Mouse (Mus musculus) limb, embryonic 14.5 days (tissue): ENCODE data around the gene Taf11. TPM values are rescaled to one million over a fixed set of nuclear protein-coding genes. Genes with fewer than 3 reads are reported as not detected.

ENCODE experiments used
- ATAC-seq: fragments of 200-750 bp; cut with Nextera tagmentation; 2 replicates; pipeline ENCODE4 v1.8.0; 2017; ENCODE audit warnings: low read depth, moderate number of reproducible peaks, moderate TSS enrichment; ENCODE audit not compliant: low FRiP score
- DNase-seq: peaks from one replicate; pipeline ENCODE4 v3.0.0-alpha.2; 2015; ENCODE audit warnings: low spot score
- H3K27ac ChIP-seq: fragments of 300-500 bp; sonication (generic); replicated peaks from 2 replicates; pipeline ENCODE4 v1.5.1; 2014; ENCODE audit warnings: low read depth, mild to moderate bottlenecking, low read length, moderate library complexity, mixed read lengths
- H3K27me3 ChIP-seq: fragments of 300-500 bp; sonication (generic); 2 replicates; pipeline ENCODE4 v1.6.1; 2014; ENCODE audit warnings: low read length, mixed read lengths; ENCODE audit not compliant: control insufficient read depth, insufficient read depth
- H3K36me3 ChIP-seq: fragments of 300-500 bp; sonication (generic); 2 replicates; pipeline ENCODE4 v1.6.1; 2014; ENCODE audit warnings: mild to moderate bottlenecking, low read length, moderate library complexity, mixed read lengths; ENCODE audit not compliant: control insufficient read depth, insufficient read depth
- H3K4me1 ChIP-seq: fragments of 300-500 bp; sonication (generic); 2 replicates; pipeline ENCODE4 v1.6.1; 2014; ENCODE audit warnings: antibody characterized with exemption, low read length, mixed read lengths; ENCODE audit not compliant: control insufficient read depth, insufficient read depth
- H3K4me2 ChIP-seq: fragments of 300-500 bp; sonication (generic); replicated peaks from 2 replicates; pipeline ENCODE4 v1.6.1; 2014; ENCODE audit warnings: low read depth, mild to moderate bottlenecking, low read length, moderate library complexity; ENCODE audit not compliant: severe bottlenecking
- H3K4me3 ChIP-seq: fragments of 300-500 bp; sonication (generic); replicated peaks from 2 replicates; pipeline ENCODE4 v1.5.1; 2014; ENCODE audit warnings: low read length
- H3K9ac ChIP-seq: fragments of 300-500 bp; sonication (generic); 2 replicates; pipeline ENCODE4 v1.6.1; 2014; ENCODE audit warnings: mild to moderate bottlenecking, low read depth, low read length, moderate library complexity; ENCODE audit not compliant: severe bottlenecking
- H3K9me3 ChIP-seq: fragments of 300-500 bp; sonication (generic); 2 replicates; pipeline ENCODE4 v1.6.1; 2016; ENCODE audit warnings: low read length; ENCODE audit not compliant: control insufficient read depth
- POLR2A ChIP-seq: fragments of 200-500 bp; IDR thresholded peaks from 2 replicates; pipeline ENCODE4 v1.8.0; 2012; ENCODE audit warnings: inconsistent platforms, mild to moderate bottlenecking, moderate library complexity, borderline replicate concordance; ENCODE audit not compliant: insufficient read depth, insufficient read length; ENCODE audit errors: extremely low read depth
- WGBS: fragments of 180-500 bp; shearing (Covaris S2); extraction: QIAGEN DNeasy Blood & Tissue Kit; methylation state at CpG from one replicate; pipeline ENCODE4 v1.1.7; 2014; 5-methylcytosine and 5-hydroxymethylcytosine counted together
- polyA plus RNA-seq, 2 experiments: library from polyadenylated mRNA; depleted of rRNA in 1 of 2; stranded (reverse) in 1 of 2; unstranded in 1 of 2; fragments of >200 nt; fragmentation: Nextera tagmentation in 1 of 2; extraction: Ambion mirVana in 1 of 2; gene quantifications; 2 replicates each; pipeline versions ENCODE4 v1.2.1 to v1.2.3; 2012 to 2014

Taf11 gene
- polyA plus RNA-seq, 2 experiments: 43.1 to 65.2 TPM

GRCm38 (mm10) chr17:27866737-27867136, 42.9 kb downstream of the Taf11 start:
- Histone ChIP-seq H3K4me3 (no peak overlapping the region), H3K9me3 (no peaks in the 10 kb centered on the region), H3K4me1 (no peaks in the 10 kb centered on the region), H3K27ac (no peak overlapping the region), H3K9ac (no peak overlapping the region), H3K27me3 (no peaks in the 10 kb centered on the region), H3K4me2 (no peak overlapping the region), H3K36me3 (0 out of 2 replicates have a peak, but pooled peaks cover 5% of the 10 kb centered on the region)
- 81% methylated on average over 4 of the region's 4 CpGs for WGBS
- DNase-seq (no peak), ATAC-seq (no peak)
- TF ChIP-seq POLR2A: no peak

- WGBS: 79% methylated on average over 2 of the region's 2 CpGs
- no peak for TF ChIP-seq POLR2A
Measured at GRCm38 (mm10) chr17:27865461-27865860, 44.2 kb downstream of the Taf11 start.

DNA sequence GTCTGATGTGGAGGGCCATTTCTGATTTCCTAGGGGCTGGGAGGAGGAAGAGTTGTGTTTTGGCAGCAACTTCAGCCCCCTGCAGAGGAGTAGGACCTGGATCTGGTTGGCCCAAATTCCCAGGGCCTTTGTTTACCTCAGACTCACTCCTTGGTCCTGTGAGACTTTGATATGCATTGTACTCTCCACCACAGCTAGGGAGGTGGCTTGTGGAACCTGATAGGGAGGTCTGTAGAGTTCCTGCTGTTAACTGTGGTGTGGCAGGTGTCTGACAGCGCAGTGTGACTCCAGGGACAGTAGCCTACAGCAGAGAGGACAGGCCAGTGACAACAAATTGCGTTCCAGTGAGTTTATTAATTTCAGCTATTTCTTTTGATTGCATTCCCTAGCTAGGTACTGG, 50.5 kb downstream of the Taf11 start:
- Histone ChIP-seq H3K9me3 (no peaks in the 10 kb centered on the region), H3K4me1 (peaks cover 15% of the 10 kb centered on the region), H3K4me3 (no peak overlapping the region), H3K36me3 (peaks cover 3% of the 10 kb centered on the region), H3K4me2 (no peak overlapping the region), H3K27ac (no peak overlapping the region), H3K27me3 (no peaks in the 10 kb centered on the region), H3K9ac (no peak overlapping the region)
- no peak for ATAC-seq
- 41% methylated on average over 2 of the region's 2 CpGs for WGBS
- TF ChIP-seq POLR2A: no peak
- DNase-seq: no peak

More at GRCm38 (mm10) chr17:27865461-27865860, 44.2 kb downstream of the Taf11 start:
- ATAC-seq (no peak), DNase-seq (no peak)
- H3K4me3 ChIP-seq: no peak overlapping the region
- H3K4me2 ChIP-seq: no peak overlapping the region
- no peaks in the 10 kb centered on the region for H3K4me1 ChIP-seq
- no peaks in the 10 kb centered on the region for H3K27me3 ChIP-seq
- no peak overlapping the region for H3K9ac ChIP-seq
- no peaks in the 10 kb centered on the region for H3K9me3 ChIP-seq
- H3K36me3 ChIP-seq: 0 out of 2 replicates have a peak, but pooled peaks cover 5% of the 10 kb centered on the region
- no peak overlapping the region for H3K27ac ChIP-seq

DNA sequence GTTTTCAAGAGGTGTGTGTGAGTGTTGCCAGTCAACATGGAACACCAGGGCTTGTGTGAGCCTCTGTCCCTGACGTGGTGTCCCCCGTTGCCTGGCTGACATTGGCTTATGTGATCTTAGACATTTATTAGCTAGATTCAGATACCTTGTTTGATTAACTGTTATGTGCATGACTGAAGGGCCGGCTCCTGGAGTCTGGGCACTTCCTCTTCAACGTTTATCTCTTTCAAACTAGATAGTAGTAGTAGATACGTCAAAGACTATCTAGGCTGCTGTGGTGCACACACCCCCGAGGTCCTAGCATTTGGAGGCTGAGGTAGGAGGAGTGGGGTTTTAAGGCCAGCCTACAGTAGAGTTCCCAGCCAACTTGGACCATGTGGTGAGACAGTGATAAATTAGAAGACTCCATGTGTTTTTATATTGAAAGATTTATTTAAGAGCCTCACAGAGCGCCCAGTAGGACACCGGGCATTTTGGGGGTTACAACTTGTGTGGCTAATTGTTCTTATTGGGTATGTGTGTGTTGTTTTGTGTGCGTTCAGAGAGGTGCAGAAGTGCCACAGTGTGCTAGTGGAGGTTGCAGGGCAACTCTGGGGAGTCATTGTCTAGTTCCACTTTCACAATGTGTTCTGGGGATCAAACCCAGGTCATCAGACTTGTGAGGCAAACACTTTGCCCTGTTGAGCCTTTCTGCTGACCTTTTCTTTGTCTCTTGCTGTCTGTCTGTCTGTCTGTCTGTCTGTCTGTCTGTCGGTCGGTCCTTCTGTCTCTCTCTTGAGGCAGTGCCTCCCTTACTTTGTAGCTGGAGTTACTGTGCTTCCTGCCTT, 51.8 kb downstream of the Taf11 start:
- 46% methylated on average over 11 of the region's 11 CpGs for WGBS
- H3K4me2 ChIP-seq: peak overlapping the region; percentile 57
- no peaks in the 10 kb centered on the region for H3K9me3 ChIP-seq
- peaks cover 11% of the 10 kb centered on the region for H3K36me3 ChIP-seq
- ATAC-seq (no peak), DNase-seq (no peak)
- peak overlapping the region; percentile 88 for H3K9ac ChIP-seq
- TF ChIP-seq POLR2A: no peak
- H3K4me1 ChIP-seq: peaks cover 15% of the 10 kb centered on the region
- peak overlapping the region; percentile 90 for H3K4me3 ChIP-seq
- H3K27me3 ChIP-seq: no peaks in the 10 kb centered on the region
- no peak overlapping the region for H3K27ac ChIP-seq

GRCm38 (mm10) chr17:27856798-27857648, 52.6 kb downstream of the Taf11 start:
- H3K4me3 ChIP-seq: peak overlapping the region; percentile 90
- H3K36me3 ChIP-seq: peaks cover 20% of the 10 kb centered on the region
- no peak for TF ChIP-seq POLR2A
- H3K4me2 ChIP-seq: peak overlapping the region; percentile 57
- H3K27me3 ChIP-seq: no peaks in the 10 kb centered on the region
- peak overlapping the region; percentile 88 for H3K9ac ChIP-seq
- peak overlapping the region; percentile 83 for H3K27ac ChIP-seq
- WGBS: 1% methylated on average over 52 of the region's 52 CpGs
- ATAC-seq (peak; percentile 59), DNase-seq (peak; percentile 31)
- H3K4me1 ChIP-seq: peaks cover 15% of the 10 kb centered on the region
- H3K9me3 ChIP-seq: no peaks in the 10 kb centered on the region
